Mouse (Mus musculus) kidney, adult 2 months (tissue): ENCODE data around the gene Ifitm1. TPM values are rescaled to one million over a fixed set of nuclear protein-coding genes. Genes with fewer than 3 reads are reported as not detected.

Experiments
- DNase-seq: peaks from one replicate; pipeline ENCODE4 v3.0.0; 2021
- H3K27ac ChIP-seq: fragments of 200-500 bp; 2 replicates; pipeline ENCODE4 v1.5.1; 2012; ENCODE audit warnings: low read depth, low read length, control low read depth, inconsistent platforms; ENCODE audit not compliant: insufficient read depth
- H3K27me3 ChIP-seq: fragments of 200-500 bp; replicated peaks from 2 replicates; pipeline ENCODE4 v1.6.1; 2012; ENCODE audit warnings: mild to moderate bottlenecking, moderate library complexity, low read length, inconsistent platforms; ENCODE audit not compliant: control insufficient read depth, insufficient read depth
- H3K36me3 ChIP-seq: fragments of 200-500 bp; 2 replicates; pipeline ENCODE4 v1.6.1; 2012; ENCODE audit warnings: mild to moderate bottlenecking, moderate library complexity, low read length, inconsistent platforms; ENCODE audit not compliant: control insufficient read depth, insufficient read depth
- H3K4me1 ChIP-seq: fragments of 200-500 bp; 2 replicates; pipeline ENCODE4 v1.6.1; 2011; ENCODE audit warnings: low read length; ENCODE audit not compliant: control insufficient read depth, insufficient read depth
- H3K4me3 ChIP-seq: fragments of 200-500 bp; 2 replicates; pipeline ENCODE4 v1.5.1; 2011; ENCODE audit warnings: mild to moderate bottlenecking, low read depth, low read length, control low read depth; ENCODE audit not compliant: insufficient read depth
- CTCF ChIP-seq: fragments of 200-500 bp; conservative IDR thresholded peaks from 2 replicates; pipeline ENCODE4 v1.5.1; 2011; ENCODE audit warnings: low read depth, mild to moderate bottlenecking, control low read depth, low read length, moderate library complexity, mixed read lengths; ENCODE audit not compliant: insufficient read depth, insufficient read length
- POLR2A ChIP-seq: fragments of 200-500 bp; IDR thresholded peaks from one replicate; pipeline ENCODE4 v1.6.1; 2011; ENCODE audit warnings: low read depth, low read length, control low read depth
- WGBS: fragments of 180-500 bp; shearing (Covaris S2); methylation state at CpG from one replicate; pipeline ENCODE4 v1.1.7; 2018; 5-methylcytosine and 5-hydroxymethylcytosine counted together
- polyA plus RNA-seq: library from polyadenylated mRNA; depleted of rRNA; stranded (reverse); fragments of >200 nt; gene quantifications from 2 replicates; pipeline ENCODE4 v1.2.3, GENCODE M21; 2012

Gene Ifitm1
- polyA plus RNA-seq, 1 experiment, result 125 TPM

DNA sequence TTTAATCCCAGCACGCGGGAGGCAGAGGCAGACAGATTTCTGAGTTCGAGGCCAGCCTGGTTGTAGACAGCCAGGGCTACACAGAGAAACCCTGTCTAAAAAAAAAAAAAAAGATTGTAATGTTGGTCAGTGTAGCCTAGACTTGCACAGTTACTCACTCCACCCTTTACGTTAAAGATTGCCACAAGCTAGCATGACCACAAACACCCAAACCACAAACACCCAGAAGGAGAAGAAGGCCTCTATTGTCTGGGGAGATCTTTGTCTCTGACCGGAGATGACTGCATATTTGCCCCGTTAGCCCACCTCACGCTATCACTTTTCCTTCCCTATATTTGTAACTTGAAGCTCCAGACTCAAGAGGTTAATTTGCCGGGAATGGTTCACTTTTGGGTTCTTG, 14.7 kb downstream of the Ifitm1 start:
- WGBS, result 87% methylated on average over 8 of the region's 8 CpGs
- no peak overlapping the region for H3K27ac ChIP-seq
- TF ChIP-seq CTCF (no peak), POLR2A (no peak)

DNA sequence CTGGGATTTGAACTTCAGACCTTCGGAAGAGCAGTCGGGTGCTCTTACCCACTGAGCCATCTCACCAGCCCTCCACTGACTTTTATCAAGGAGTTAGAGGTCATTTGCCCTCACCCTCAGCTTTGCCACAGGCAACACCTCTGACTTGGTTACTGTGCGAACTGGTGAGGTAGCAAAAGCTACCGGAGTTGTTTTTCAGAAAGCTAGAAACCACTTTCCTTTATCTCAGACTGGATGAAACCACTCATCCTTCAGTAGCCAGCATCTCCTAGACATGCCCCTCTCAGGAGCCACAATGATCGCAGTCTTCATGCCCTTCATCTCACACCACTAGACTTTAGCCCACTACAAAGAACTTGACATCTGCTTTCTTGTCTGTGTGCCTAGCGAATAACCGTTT, 15.9 kb downstream of the Ifitm1 start:
- H3K36me3 ChIP-seq, result no peaks in the 10 kb centered on the region
- no peak overlapping the region for H3K4me3 ChIP-seq
- no peak overlapping the region for H3K27ac ChIP-seq
- WGBS, result 91% methylated on average over 7 of the region's 7 CpGs
- H3K27me3 ChIP-seq, result no peaks in the 10 kb centered on the region
- no peak for DNase-seq
- no peak for TF ChIP-seq POLR2A
- TF ChIP-seq CTCF, result no peak
- H3K4me1 ChIP-seq, result no peaks in the 10 kb centered on the region

More for the DNA sequence above, 14.7 kb downstream of the Ifitm1 start:
- Histone ChIP-seq H3K27me3 (no peaks in the 10 kb centered on the region), H3K4me1 (no peaks in the 10 kb centered on the region), H3K36me3 (no peaks in the 10 kb centered on the region), H3K4me3 (no peak overlapping the region)
- no peak for DNase-seq

GRCm38 (mm10) chr7:140987182-140988138, 20.4 kb downstream of the Ifitm1 start:
- WGBS, result 89% methylated on average over 17 of the region's 17 CpGs
- DNase-seq, result no peak
- Histone ChIP-seq H3K4me1 (no peaks in the 10 kb centered on the region), H3K27ac (no peak overlapping the region), H3K4me3 (no peak overlapping the region), H3K27me3 (no peaks in the 10 kb centered on the region), H3K36me3 (no peaks in the 10 kb centered on the region)
- TF ChIP-seq CTCF, result no peak
- no peak for TF ChIP-seq POLR2A

GRCm38 (mm10) chr7:140989022-140989421, 22.0 kb downstream of the Ifitm1 start:
- Histone ChIP-seq H3K27ac (no peak overlapping the region), H3K36me3 (no peaks in the 10 kb centered on the region), H3K4me1 (no peaks in the 10 kb centered on the region), H3K27me3 (no peaks in the 10 kb centered on the region), H3K4me3 (no peak overlapping the region)
- TF ChIP-seq POLR2A (no peak), CTCF (no peak)
- 86% methylated on average over 4 of the region's 4 CpGs for WGBS
- DNase-seq, result no peak

GRCm38 (mm10) chr7:140990185-140990584, 23.2 kb downstream of the Ifitm1 start:
- 53% methylated on average over 6 of the region's 6 CpGs for WGBS

DNA sequence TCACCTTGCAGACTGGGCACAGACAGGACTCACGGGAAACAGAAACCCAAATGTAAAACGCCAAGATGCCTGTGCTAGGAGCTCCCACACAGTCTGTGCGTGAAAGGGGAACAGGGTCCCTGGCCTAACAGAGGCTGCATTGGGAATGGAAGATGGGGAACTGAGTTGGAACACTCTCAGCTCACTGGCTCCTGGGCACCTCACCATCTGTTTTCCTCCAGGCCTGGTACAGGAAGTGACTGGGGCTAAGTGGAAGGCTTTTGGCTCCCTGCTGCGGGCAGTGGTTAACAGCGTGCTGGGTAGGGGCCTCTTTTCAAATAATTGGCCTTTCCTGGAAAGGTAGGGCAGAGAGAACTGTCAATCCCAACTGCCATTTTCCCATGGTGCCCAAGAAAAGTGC, 23.6 kb downstream of the Ifitm1 start:
- DNase-seq, result no peak
- H3K36me3 ChIP-seq, result no peaks in the 10 kb centered on the region
- no peaks in the 10 kb centered on the region for H3K4me1 ChIP-seq
- H3K27ac ChIP-seq, result no peak overlapping the region
- H3K4me3 ChIP-seq, result no peak overlapping the region
- 70% methylated on average over 5 of the region's 5 CpGs for WGBS
- no peaks in the 10 kb centered on the region for H3K27me3 ChIP-seq
- no peak for TF ChIP-seq CTCF
- TF ChIP-seq POLR2A, result no peak

More at GRCm38 (mm10) chr7:140990185-140990584, 23.2 kb downstream of the Ifitm1 start:
- H3K36me3 ChIP-seq, result no peaks in the 10 kb centered on the region
- H3K27me3 ChIP-seq, result no peaks in the 10 kb centered on the region
- H3K27ac ChIP-seq, result no peak overlapping the region
- no peak overlapping the region for H3K4me3 ChIP-seq
- no peak for DNase-seq
- TF ChIP-seq POLR2A (no peak), CTCF (no peak)
- no peaks in the 10 kb centered on the region for H3K4me1 ChIP-seq

- Histone ChIP-seq H3K27ac (no peak overlapping the region), H3K4me1 (no peaks in the 10 kb centered on the region), H3K36me3 (no peaks in the 10 kb centered on the region), H3K4me3 (no peak overlapping the region), H3K27me3 (no peaks in the 10 kb centered on the region)
- TF ChIP-seq POLR2A, result no peak
- no peak for DNase-seq
- WGBS, result 82% methylated on average over 14 of the region's 14 CpGs
Observed at GRCm38 (mm10) chr7:140991117-140991689, 24.2 kb downstream of the Ifitm1 start.
